Mouse (Mus musculus) hindbrain, embryonic 16.5 days (tissue): ENCODE measurements around the gene Pcdh9. TPM values are rescaled to one million over a fixed set of nuclear protein-coding genes. Genes with fewer than 3 reads are reported as not detected.
A peak's percentile ranks its signal among the peaks of the same experiment; 100 is the strongest.

ENCODE experiments used
- ATAC-seq: fragments of 200-750 bp; cut with Nextera tagmentation; 2 replicates; pipeline ENCODE4 v1.8.0; 2017; ENCODE audit warnings: moderate TSS enrichment, moderate library complexity
- H3K27ac ChIP-seq: fragments of 300-500 bp; sonication (generic); 2 replicates; pipeline ENCODE4 v1.5.1; 2014; ENCODE audit warnings: low read depth, mild to moderate bottlenecking, control low read depth, low read length, moderate library complexity
- H3K27me3 ChIP-seq: fragments of 300-500 bp; sonication (generic); replicated peaks from 2 replicates; pipeline ENCODE4 v1.6.1; 2014; ENCODE audit warnings: low read length; ENCODE audit not compliant: control insufficient read depth, insufficient read depth
- H3K36me3 ChIP-seq: fragments of 300-500 bp; sonication (generic); 2 replicates; pipeline ENCODE4 v1.6.1; 2014; ENCODE audit warnings: mild to moderate bottlenecking, low read length, moderate library complexity, mixed read lengths; ENCODE audit not compliant: control insufficient read depth, insufficient read depth
- H3K4me1 ChIP-seq: fragments of 300-500 bp; sonication (generic); 2 replicates; pipeline ENCODE4 v1.6.1; 2014; ENCODE audit warnings: low read depth, low read length; ENCODE audit not compliant: control insufficient read depth, insufficient read depth
- H3K4me2 ChIP-seq: fragments of 300-500 bp; sonication (generic); 2 replicates; pipeline ENCODE4 v1.6.1; 2014; ENCODE audit warnings: mild to moderate bottlenecking, low read length, control low read depth, moderate library complexity
- H3K4me3 ChIP-seq: fragments of 300-500 bp; sonication (generic); 2 replicates; pipeline ENCODE4 v1.5.1; 2014; ENCODE audit warnings: mild to moderate bottlenecking, low read length, control low read depth, moderate library complexity
- H3K9ac ChIP-seq: fragments of 300-500 bp; sonication (generic); 2 replicates; pipeline ENCODE4 v1.6.1; 2014; ENCODE audit warnings: low read depth, mild to moderate bottlenecking, control low read depth, low read length, moderate library complexity
- H3K9me3 ChIP-seq: fragments of 300-500 bp; sonication (generic); 2 replicates; pipeline ENCODE4 v1.6.1; 2014; ENCODE audit warnings: mild to moderate bottlenecking, low read length, moderate library complexity; ENCODE audit not compliant: control insufficient read depth
- WGBS: fragments of 180-500 bp; shearing (Covaris S2); extraction: QIAGEN DNeasy Blood & Tissue Kit; methylation state at CpG from one replicate; pipeline ENCODE4 v1.1.7; 2014; 5-methylcytosine and 5-hydroxymethylcytosine counted together
- polyA plus RNA-seq: library from polyadenylated mRNA; unstranded; fragments of >200 nt; fragmentation: Nextera tagmentation; extraction: Ambion mirVana; gene quantifications from 2 replicates; pipeline ENCODE4 v1.2.1, GENCODE M21; 2015

The Pcdh9 gene
- polyA plus RNA-seq, 1 experiment from 2014 or later: 232 TPM

GRCm38 (mm10) chr14:93553771-93554170 is 336.7 kb downstream of the Pcdh9 start:
- Histone ChIP-seq H3K4me1 (no peaks in the 10 kb centered on the region), H3K4me3 (no peak overlapping the region), H3K27ac (no peak overlapping the region), H3K27me3 (no peaks in the 10 kb centered on the region), H3K4me2 (no peak overlapping the region), H3K36me3 (no peaks in the 10 kb centered on the region), H3K9ac (no peak overlapping the region), H3K9me3 (no peaks in the 10 kb centered on the region)
- no peak for ATAC-seq
- WGBS: 53% methylated on average over 3 of the region's 3 CpGs

DNA sequence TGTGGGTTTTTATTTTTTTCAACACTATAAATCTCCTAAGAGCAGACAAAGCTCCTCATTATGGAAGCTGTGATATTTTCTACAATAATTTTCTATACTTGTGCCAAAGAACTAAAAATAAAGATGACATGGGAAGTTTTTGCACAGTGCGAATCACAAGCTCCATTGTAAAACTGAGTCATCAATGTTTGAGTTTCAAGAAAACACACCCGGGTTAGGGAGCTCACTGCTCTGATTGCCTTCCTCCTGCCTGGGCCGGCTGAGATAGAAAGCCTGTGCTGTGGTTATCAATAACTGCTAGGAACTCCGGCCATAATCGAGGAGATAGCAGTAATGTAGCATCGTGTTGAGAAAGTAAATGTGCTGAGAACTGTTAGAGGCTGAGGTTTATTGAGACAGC is 344.9 kb downstream of the Pcdh9 start:
- no peaks in the 10 kb centered on the region for H3K9me3 ChIP-seq
- no peak overlapping the region for H3K4me2 ChIP-seq
- H3K27me3 ChIP-seq: no peaks in the 10 kb centered on the region
- no peak overlapping the region for H3K27ac ChIP-seq
- 84% methylated on average over 6 of the region's 6 CpGs for WGBS
- no peak overlapping the region for H3K4me3 ChIP-seq
- H3K9ac ChIP-seq: no peak overlapping the region
- ATAC-seq: no peak
- no peaks in the 10 kb centered on the region for H3K36me3 ChIP-seq
- no peaks in the 10 kb centered on the region for H3K4me1 ChIP-seq

GRCm38 (mm10) chr14:93543970-93544627 is 346.4 kb downstream of the Pcdh9 start:
- Histone ChIP-seq H3K27me3 (no peaks in the 10 kb centered on the region), H3K4me2 (no peak overlapping the region), H3K27ac (no peak overlapping the region), H3K4me3 (no peak overlapping the region), H3K4me1 (no peaks in the 10 kb centered on the region), H3K9ac (no peak overlapping the region), H3K9me3 (no peaks in the 10 kb centered on the region), H3K36me3 (no peaks in the 10 kb centered on the region)
- 71% methylated on average over 11 of the region's 11 CpGs for WGBS
- peak; percentile 62 for ATAC-seq

DNA sequence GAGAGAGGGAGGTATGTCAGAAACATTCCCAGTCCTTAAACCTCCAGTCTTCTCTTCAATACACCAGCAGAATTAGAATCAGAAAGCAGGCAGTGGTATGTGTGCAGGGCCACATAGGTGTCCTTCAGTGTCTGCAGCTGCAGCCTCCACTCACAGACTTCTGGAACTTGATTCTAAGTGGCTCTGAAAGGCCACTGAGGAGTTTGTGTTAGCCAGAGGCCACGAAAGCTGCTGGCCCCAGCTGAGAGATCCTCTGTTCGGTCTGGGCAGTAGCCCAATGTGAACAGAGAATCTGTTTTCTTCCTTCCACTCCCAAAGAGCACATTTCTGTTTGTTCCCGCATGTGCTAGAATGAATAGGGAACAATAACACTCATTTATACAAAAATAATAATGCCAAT is 346.9 kb downstream of the Pcdh9 start:
- peak; percentile 92 for ATAC-seq
- no peak overlapping the region for H3K9ac ChIP-seq
- no peaks in the 10 kb centered on the region for H3K4me1 ChIP-seq
- H3K4me3 ChIP-seq: no peak overlapping the region
- no peaks in the 10 kb centered on the region for H3K36me3 ChIP-seq
- H3K27me3 ChIP-seq: no peaks in the 10 kb centered on the region
- peak overlapping the region; percentile 63; the same call in 1 of the 2 replicates for H3K27ac ChIP-seq
- H3K9me3 ChIP-seq: no peaks in the 10 kb centered on the region
- no peak overlapping the region for H3K4me2 ChIP-seq
- WGBS: 48% methylated on average over 3 of the region's 3 CpGs

GRCm38 (mm10) chr14:93534928-93535327 is 355.6 kb downstream of the Pcdh9 start:
- H3K27ac ChIP-seq: no peak overlapping the region
- ATAC-seq: no peak
- no peaks in the 10 kb centered on the region for H3K27me3 ChIP-seq
- WGBS: 69% methylated on average over 4 of the region's 4 CpGs
- H3K4me3 ChIP-seq: no peak overlapping the region
- no peak overlapping the region for H3K9ac ChIP-seq
- no peaks in the 10 kb centered on the region for H3K36me3 ChIP-seq
- H3K9me3 ChIP-seq: no peaks in the 10 kb centered on the region
- H3K4me1 ChIP-seq: no peaks in the 10 kb centered on the region
- H3K4me2 ChIP-seq: no peak overlapping the region

DNA sequence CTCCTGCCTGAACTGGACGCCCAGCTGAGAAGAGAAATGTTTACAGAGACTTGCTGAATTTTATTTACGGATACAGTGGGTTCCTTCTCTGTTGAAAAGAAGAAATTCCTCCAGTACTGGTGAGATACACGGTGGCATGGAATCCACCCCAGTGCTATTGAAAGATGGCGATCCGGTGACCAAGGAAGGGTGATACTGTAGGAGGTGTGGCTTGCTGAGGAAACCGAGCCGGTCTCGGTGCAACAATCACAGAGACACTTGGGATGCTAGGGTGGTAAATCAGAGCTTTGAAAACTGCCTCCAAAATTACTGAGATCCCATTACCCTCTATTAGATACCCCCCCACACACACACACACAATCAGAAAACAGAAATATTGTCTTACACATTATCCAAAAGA is 367.0 kb downstream of the Pcdh9 start:
- H3K9me3 ChIP-seq: no peaks in the 10 kb centered on the region
- H3K4me1 ChIP-seq: no peaks in the 10 kb centered on the region; the same call in 1 of the 2 replicates
- H3K27ac ChIP-seq: no peak overlapping the region
- ATAC-seq: no peak
- H3K4me3 ChIP-seq: no peak overlapping the region
- H3K9ac ChIP-seq: no peak overlapping the region
- 78% methylated on average over 8 of the region's 8 CpGs for WGBS
- no peaks in the 10 kb centered on the region for H3K36me3 ChIP-seq
- H3K27me3 ChIP-seq: no peaks in the 10 kb centered on the region
- no peak overlapping the region for H3K4me2 ChIP-seq

DNA sequence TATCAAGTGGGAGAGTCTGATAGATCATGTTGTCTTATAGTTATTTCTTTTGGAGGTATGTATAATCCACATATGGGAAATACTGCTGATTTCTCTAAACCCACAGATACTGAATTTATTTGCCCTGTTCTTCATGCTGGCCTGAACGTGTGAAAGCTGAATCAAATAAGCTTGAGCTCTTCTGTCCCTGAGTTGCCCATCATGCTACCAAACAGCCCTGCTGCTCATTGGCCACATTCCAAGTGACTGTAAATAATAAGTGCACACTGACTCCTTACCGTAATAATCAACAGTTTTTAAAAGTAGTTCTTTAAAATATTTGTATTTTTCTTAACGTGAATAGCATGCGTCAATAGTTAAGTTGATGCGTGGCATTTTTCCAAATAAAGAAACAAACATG is 370.3 kb downstream of the Pcdh9 start:
- Histone ChIP-seq H3K9me3 (no peaks in the 10 kb centered on the region), H3K4me2 (no peak overlapping the region), H3K9ac (no peak overlapping the region), H3K27ac (no peak overlapping the region), H3K36me3 (no peaks in the 10 kb centered on the region), H3K4me1 (no peaks in the 10 kb centered on the region; the same call in 1 of the 2 replicates), H3K27me3 (no peaks in the 10 kb centered on the region), H3K4me3 (no peak overlapping the region)
- no peak for ATAC-seq
- WGBS: 68% methylated on average over 5 of the region's 5 CpGs

DNA sequence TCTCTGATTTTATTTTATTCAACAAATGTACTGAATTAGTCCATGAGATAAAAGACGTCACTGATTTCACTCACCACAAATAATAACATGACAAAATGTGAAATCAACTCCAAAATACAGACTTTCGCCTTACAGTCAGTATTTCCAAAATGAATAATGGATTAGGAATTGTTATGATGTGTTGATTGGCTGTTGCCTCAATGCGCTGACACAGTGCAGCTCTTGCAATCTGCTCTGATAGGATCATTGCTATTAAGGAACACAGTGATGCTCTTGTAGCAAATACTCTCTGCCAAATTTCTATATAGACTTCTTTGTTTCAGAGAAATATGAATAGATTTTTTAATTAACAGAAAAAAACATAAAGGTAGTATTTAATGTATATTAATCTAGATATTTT is 373.8 kb downstream of the Pcdh9 start:
- H3K27ac ChIP-seq: no peak overlapping the region
- WGBS: 73% methylated on average over 3 of the region's 3 CpGs
- no peaks in the 10 kb centered on the region for H3K9me3 ChIP-seq
- no peak for ATAC-seq
- no peaks in the 10 kb centered on the region for H3K36me3 ChIP-seq
- no peak overlapping the region for H3K9ac ChIP-seq
- H3K4me3 ChIP-seq: no peak overlapping the region
- H3K4me2 ChIP-seq: no peak overlapping the region
- H3K27me3 ChIP-seq: no peaks in the 10 kb centered on the region
- H3K4me1 ChIP-seq: no peaks in the 10 kb centered on the region

DNA sequence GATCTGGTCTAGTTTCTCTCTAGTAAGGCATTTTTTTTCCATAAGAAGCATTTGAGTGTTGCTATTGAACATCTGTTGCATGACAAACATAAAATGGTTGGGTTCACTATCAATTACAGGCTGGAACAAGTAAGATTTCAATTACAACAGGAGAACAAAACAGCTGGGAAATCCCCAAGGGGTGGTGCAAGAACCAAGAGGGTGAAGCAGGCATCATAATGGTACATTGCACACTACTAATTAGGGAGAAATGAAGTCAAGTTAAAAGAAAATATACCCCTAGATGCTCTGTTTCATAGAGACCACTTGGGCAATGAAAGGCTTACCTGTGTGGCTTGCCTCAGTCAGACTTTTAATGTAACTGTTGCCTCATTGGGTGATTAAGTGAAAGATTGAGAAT is 384.4 kb downstream of the Pcdh9 start:
- no peaks in the 10 kb centered on the region for H3K27me3 ChIP-seq
- ATAC-seq: no peak
- no peaks in the 10 kb centered on the region for H3K36me3 ChIP-seq
- H3K4me3 ChIP-seq: no peak overlapping the region
- H3K9ac ChIP-seq: no peak overlapping the region
- H3K9me3 ChIP-seq: no peaks in the 10 kb centered on the region
- no peaks in the 10 kb centered on the region for H3K4me1 ChIP-seq
- no peak overlapping the region for H3K27ac ChIP-seq
- H3K4me2 ChIP-seq: no peak overlapping the region
